Comparison of ENCODE assay signal across 10 mouse cellular contexts in the genomic region with DNA sequence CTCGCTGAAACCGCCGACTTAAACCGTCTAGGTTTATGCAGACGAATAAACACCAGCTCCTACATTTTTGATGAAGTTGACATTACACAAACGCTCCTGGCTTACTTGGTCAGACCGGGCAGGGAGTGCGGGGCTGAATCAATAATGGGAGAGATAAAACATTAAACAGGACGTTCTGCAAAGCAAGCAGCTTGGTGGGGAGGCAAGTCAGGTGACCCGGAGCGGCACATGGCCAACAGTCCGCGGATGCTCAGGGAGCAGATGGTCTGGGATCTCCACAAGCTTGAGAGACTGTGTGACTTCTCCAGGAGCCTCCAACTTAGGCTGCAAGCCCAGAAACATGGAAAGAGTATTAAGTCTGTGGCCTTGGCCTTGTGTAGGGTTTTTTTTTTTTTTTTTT.
DNase-seq lines count a peak whose midpoint lies in the region; ATAC-seq and TF ChIP-seq lines count a peak whose summit lies in the region.
"Had no signal": no experiment of that assay in that cellular context is flagged by ENCODE, and none has a peak within 500 bp of the region (broad histone marks: within the 10 kb centered on the region; RNA-seq: fewer than 3 reads in every experiment).

No protein-coding gene starts in this region.

- no peak overlapping the region for H3K9ac ChIP-seq in intestine, embryonic 14.5 days (ENCODE audit: low read length)
- H3K9ac ChIP-seq in intestine, postnatal 0 days (ENCODE audit: low read depth, low read length) = no peak overlapping the region
- no peak overlapping the region for H3K9ac ChIP-seq in stomach, postnatal 0 days (ENCODE audit: low read length)
- H3K9ac ChIP-seq: embryonic facial prominence, embryonic 13.5 days; limb, embryonic 13.5 days had no signal

- WGBS in intestine, embryonic 14.5 days = 14% methylated on average over 13 of the region's 13 CpGs
- whole genome bisulfite sequencing in intestine, postnatal 0 days = 17% methylated on average over 13 of the region's 13 CpGs
- 22% methylated on average over 13 of the region's 13 CpGs for WGBS in stomach, postnatal 0 days

- TF ChIP-seq CTCF in intestine, postnatal 0 days (IDR thresholded peaks at IDR 0.05; ENCODE audit: low read depth) = no peak
- no peak for TF ChIP-seq CTCF in brain, embryonic 14.5 days (IDR thresholded peaks at IDR 0.05; ENCODE audit: borderline replicate concordance, extremely low read depth, insufficient read depth, insufficient read length)
- TF ChIP-seq CTCF in stomach, postnatal 0 days (IDR thresholded peaks at IDR 0.05; ENCODE audit: low read depth) = no peak

- ATAC-seq in intestine, embryonic 14.5 days (replicated peaks; ENCODE audit: low FRiP score, low TSS enrichment, low read depth) = 0 out of 2 replicates have a peak, but pooled peaks have one; percentile 47
- ATAC-seq in intestine, postnatal 0 days = no peak
- ATAC-seq in stomach, postnatal 0 days (ENCODE audit: low FRiP score, low TSS enrichment) = peak; percentile 47; the same call in 1 of the 2 replicates

- no peaks in the 10 kb centered on the region for H3K36me3 ChIP-seq in intestine, embryonic 14.5 days (ENCODE audit: control insufficient read depth, insufficient read depth, low read length)
- H3K36me3 ChIP-seq in intestine, postnatal 0 days (ENCODE audit: control insufficient read depth, insufficient read depth) = no peaks in the 10 kb centered on the region
- H3K36me3 ChIP-seq in stomach, postnatal 0 days (ENCODE audit: control insufficient read depth, insufficient read depth, low read length) = no peaks in the 10 kb centered on the region
- H3K36me3 ChIP-seq: embryonic facial prominence, embryonic 13.5 days; limb, embryonic 13.5 days had no signal

- no peaks in the 10 kb centered on the region for H3K9me3 ChIP-seq in intestine, embryonic 14.5 days (ENCODE audit: control insufficient read depth, low read length)
- H3K9me3 ChIP-seq in intestine, postnatal 0 days (ENCODE audit: control insufficient read depth) = no peaks in the 10 kb centered on the region
- no peaks in the 10 kb centered on the region for H3K9me3 ChIP-seq in stomach, postnatal 0 days (ENCODE audit: control insufficient read depth, low read length)
- H3K9me3 ChIP-seq: embryonic facial prominence, embryonic 13.5 days; limb, embryonic 13.5 days had no signal

- no peak overlapping the region for H3K4me3 ChIP-seq in intestine, embryonic 14.5 days (ENCODE audit: low read depth, low read length)
- no peak overlapping the region for H3K4me3 ChIP-seq in intestine, postnatal 0 days (ENCODE audit: low read depth, low read length)
- no peak overlapping the region for H3K4me3 ChIP-seq in stomach, postnatal 0 days (ENCODE audit: low read depth, low read length)
- H3K4me3 ChIP-seq: embryonic facial prominence, embryonic 13.5 days; limb, embryonic 13.5 days had no signal

- H3K27me3 ChIP-seq in intestine, embryonic 14.5 days (replicated peaks; ENCODE audit: control insufficient read depth, insufficient read depth, low read length) = no peaks in the 10 kb centered on the region
- peaks cover 8% of the 10 kb centered on the region; the same call in 1 of the 2 replicates for H3K27me3 ChIP-seq in intestine, postnatal 0 days (replicated peaks; ENCODE audit: control insufficient read depth, insufficient read depth, low read length)
- no peaks in the 10 kb centered on the region for H3K27me3 ChIP-seq in stomach, postnatal 0 days (ENCODE audit: control insufficient read depth, insufficient read depth, low read length)

- H3K27ac ChIP-seq in intestine, embryonic 14.5 days (ENCODE audit: low read depth) = peak overlapping the region; percentile 9
- no peak overlapping the region for H3K27ac ChIP-seq in intestine, postnatal 0 days (ENCODE audit: low read depth, low read length)
- H3K27ac ChIP-seq in stomach, postnatal 0 days (replicated peaks) = no peak overlapping the region
- H3K27ac ChIP-seq: embryonic facial prominence, embryonic 13.5 days; limb, embryonic 13.5 days had no signal

- H3K4me2 ChIP-seq in intestine, embryonic 14.5 days (ENCODE audit: low read length) = peak overlapping the region; percentile 14; the same call in 1 of the 2 replicates
- H3K4me2 ChIP-seq in intestine, postnatal 0 days (replicated peaks; ENCODE audit: low read depth) = no peak overlapping the region
- peak overlapping the region; percentile 25; the same call in 1 of the 2 replicates for H3K4me2 ChIP-seq in stomach, postnatal 0 days (replicated peaks; ENCODE audit: low read depth)
- H3K4me2 ChIP-seq: embryonic facial prominence, embryonic 13.5 days; limb, embryonic 13.5 days had no signal

- no peak for TF ChIP-seq EP300 in stomach, postnatal 0 days (optimal IDR thresholded peaks at IDR 0.05)

- DNase-seq in intestine, embryonic 14.5 days (ENCODE audit: low spot score) = peak; percentile 68
- peak; percentile 68 for DNase-seq in brain, embryonic 14.5 days (ENCODE audit: low read depth)
- peak; percentile 40 for DNase-seq in fibroblast of lung, adult 2 months (ENCODE audit: low read depth)
- peak; percentile 91 for DNase-seq in kidney, adult 9 months
- DNase-seq in stomach, postnatal 0 days (ENCODE audit: low spot score) = peak; percentile 56
- DNase-seq in thymus, postnatal 4 days = no peak
- DNase-seq in urinary bladder, postnatal 10 days (ENCODE audit: low spot score) = no peak

- TF ChIP-seq POLR2A in brain, embryonic 14.5 days (IDR thresholded peaks at IDR 0.05; ENCODE audit: borderline replicate concordance, extremely low read depth, insufficient read depth, insufficient read length, poor library complexity, severe bottlenecking) = no peak

- H3K4me1 ChIP-seq in intestine, embryonic 14.5 days (replicated peaks; ENCODE audit: control insufficient read depth, insufficient read depth, low read length) = peaks cover 9% of the 10 kb centered on the region; the same call in 1 of the 2 replicates
- H3K4me1 ChIP-seq in intestine, postnatal 0 days (replicated peaks; ENCODE audit: control insufficient read depth, insufficient read depth, low read length) = no peaks in the 10 kb centered on the region
- no peaks in the 10 kb centered on the region; the same call in 1 of the 2 replicates for H3K4me1 ChIP-seq in stomach, postnatal 0 days (replicated peaks; ENCODE audit: control insufficient read depth, insufficient read depth)

Comparison
In these comparisons a context has a peak if more than half of its experiments do, and no peak if none do; other contexts are left out.
1. DNase-seq: peak in intestine, embryonic 14.5 days (single experiment), brain, embryonic 14.5 days (single experiment), fibroblast of lung, adult 2 months (single experiment), kidney, adult 9 months (single experiment) and stomach, postnatal 0 days (single experiment); none in thymus, postnatal 4 days (single experiment) and urinary bladder, postnatal 10 days (single experiment).